Mouse (Mus musculus) forebrain, embryonic 14.5 days (tissue): ENCODE measurements around the gene 1700056E22Rik. TPM values are rescaled to one million over a fixed set of nuclear protein-coding genes. Genes with fewer than 3 reads are reported as not detected.

ENCODE experiments used
- ATAC-seq: fragments of 200-750 bp; cut with Nextera tagmentation; 2 replicates; pipeline ENCODE4 v1.8.0; 2017; ENCODE audit warnings: mild to moderate bottlenecking, moderate library complexity
- DNase-seq: peaks from one replicate; pipeline ENCODE4 v3.0.0-alpha.2; 2015; ENCODE audit warnings: low spot score
- H3K27ac ChIP-seq: fragments of 300-500 bp; sonication (generic); 2 replicates; pipeline ENCODE4 v1.5.1; 2014; ENCODE audit warnings: low read depth, mild to moderate bottlenecking, control low read depth, low read length, moderate library complexity
- H3K27me3 ChIP-seq: fragments of 300-500 bp; sonication (generic); replicated peaks from 2 replicates; pipeline ENCODE4 v1.6.1; 2014; ENCODE audit warnings: low read length, control low read depth, mixed read lengths; ENCODE audit not compliant: control insufficient read depth, insufficient read depth
- H3K36me3 ChIP-seq: fragments of 300-500 bp; sonication (generic); 2 replicates; pipeline ENCODE4 v1.6.1; 2014; ENCODE audit warnings: low read length, control low read depth; ENCODE audit not compliant: control insufficient read depth, insufficient read depth
- H3K4me1 ChIP-seq: fragments of 300-500 bp; sonication (generic); 2 replicates; pipeline ENCODE4 v1.6.1; 2014; ENCODE audit warnings: antibody characterized with exemption, low read length, control low read depth; ENCODE audit not compliant: control insufficient read depth, insufficient read depth
- H3K4me2 ChIP-seq: fragments of 300-500 bp; sonication (generic); 2 replicates; pipeline ENCODE4 v1.6.1; 2014; ENCODE audit warnings: mild to moderate bottlenecking, control low read depth, low read length
- H3K4me3 ChIP-seq: fragments of 300-500 bp; sonication (generic); 2 replicates; pipeline ENCODE4 v1.5.1; 2014; ENCODE audit warnings: low read depth, low read length, control low read depth
- H3K9ac ChIP-seq: fragments of 300-500 bp; sonication (generic); 2 replicates; pipeline ENCODE4 v1.6.1; 2014; ENCODE audit warnings: mild to moderate bottlenecking, low read length, control low read depth, moderate library complexity
- H3K9me3 ChIP-seq: fragments of 300-500 bp; sonication (generic); replicated peaks from 2 replicates; pipeline ENCODE4 v1.6.1; 2016; ENCODE audit warnings: low read length, control low read depth, mixed read lengths; ENCODE audit not compliant: control insufficient read depth
- WGBS: fragments of 180-500 bp; shearing (Covaris S2); extraction: QIAGEN DNeasy Blood & Tissue Kit; methylation state at CpG from one replicate; pipeline ENCODE4 v1.1.7; 2014; 5-methylcytosine and 5-hydroxymethylcytosine counted together
- polyA plus RNA-seq: library from polyadenylated mRNA; unstranded; fragments of >200 nt; fragmentation: Nextera tagmentation; extraction: Ambion mirVana; gene quantifications from 2 replicates; pipeline ENCODE4 v1.2.1, GENCODE M21; 2014

1700056E22Rik gene
- polyA plus RNA-seq, 1 experiment from 2014 or later = 0.72 TPM

GRCm38 (mm10) chr1:184066460-184067287 lies 32.6 kb upstream of the 1700056E22Rik start:
- 23% methylated on average over 11 of the region's 11 CpGs for WGBS
- Histone ChIP-seq H3K4me2 (peak overlapping the region; percentile 30; the same call in 1 of the 2 replicates), H3K4me3 (no peak overlapping the region), H3K27ac (peak overlapping the region; percentile 86), H3K27me3 (no peaks in the 10 kb centered on the region), H3K9ac (no peak overlapping the region), H3K36me3 (peaks cover 17% of the 10 kb centered on the region; the same call in 1 of the 2 replicates), H3K9me3 (no peaks in the 10 kb centered on the region), H3K4me1 (peaks cover 20% of the 10 kb centered on the region)
- DNase-seq (no peak), ATAC-seq (peak; percentile 76)

GRCm38 (mm10) chr1:184065589-184066361 lies 31.7 kb upstream of the 1700056E22Rik start:
- DNase-seq (peak; percentile 93), ATAC-seq (peak; percentile 90)
- no peak overlapping the region for H3K4me3 ChIP-seq
- no peaks in the 10 kb centered on the region for H3K9me3 ChIP-seq
- peak overlapping the region; percentile 26; the same call in 1 of the 2 replicates for H3K9ac ChIP-seq
- no peaks in the 10 kb centered on the region for H3K27me3 ChIP-seq
- peaks cover 9% of the 10 kb centered on the region; the same call in 1 of the 2 replicates for H3K36me3 ChIP-seq
- peak overlapping the region; percentile 30; the same call in 1 of the 2 replicates for H3K4me2 ChIP-seq
- peaks cover 20% of the 10 kb centered on the region for H3K4me1 ChIP-seq
- 23% methylated on average over 13 of the region's 13 CpGs for WGBS
- H3K27ac ChIP-seq = peak overlapping the region; percentile 86

- H3K27ac ChIP-seq = no peak overlapping the region
- H3K9me3 ChIP-seq = no peaks in the 10 kb centered on the region
- peaks cover 20% of the 10 kb centered on the region for H3K4me1 ChIP-seq
- H3K9ac ChIP-seq = no peak overlapping the region
- H3K4me3 ChIP-seq = no peak overlapping the region
- DNase-seq = no peak
- no peaks in the 10 kb centered on the region for H3K27me3 ChIP-seq
- 80% methylated on average over 7 of the region's 7 CpGs for whole genome bisulfite sequencing
- no peak for ATAC-seq
- H3K36me3 ChIP-seq = no peaks in the 10 kb centered on the region
- no peak overlapping the region for H3K4me2 ChIP-seq
These were observed 30.2 kb upstream of the 1700056E22Rik start for GRCm38 (mm10) chr1:184064306-184064705.

- Histone ChIP-seq H3K27me3 (no peaks in the 10 kb centered on the region), H3K4me1 (peaks cover 14% of the 10 kb centered on the region), H3K36me3 (no peaks in the 10 kb centered on the region), H3K9me3 (no peaks in the 10 kb centered on the region), H3K4me3 (no peak overlapping the region), H3K27ac (no peak overlapping the region), H3K4me2 (no peak overlapping the region), H3K9ac (no peak overlapping the region)
- DNase-seq = no peak
- no peak for ATAC-seq
- WGBS = 85% methylated on average over 1 of the region's 1 CpGs
These were observed 27.8 kb upstream of the 1700056E22Rik start for GRCm38 (mm10) chr1:184061901-184062300.

GRCm38 (mm10) chr1:184060828-184061734 lies 27.0 kb upstream of the 1700056E22Rik start:
- Histone ChIP-seq H3K27me3 (no peaks in the 10 kb centered on the region), H3K27ac (no peak overlapping the region), H3K4me2 (no peak overlapping the region), H3K36me3 (no peaks in the 10 kb centered on the region), H3K9ac (no peak overlapping the region), H3K4me3 (no peak overlapping the region), H3K9me3 (no peaks in the 10 kb centered on the region), H3K4me1 (peaks cover 8% of the 10 kb centered on the region)
- WGBS = 59% methylated on average over 4 of the region's 4 CpGs
- no peak for ATAC-seq
- no peak for DNase-seq

- ATAC-seq (peak; percentile 43; the same call in 1 of the 2 replicates), DNase-seq (peak; percentile 42)
- WGBS = 57% methylated on average over 9 of the region's 9 CpGs
These were observed 26.3 kb upstream of the 1700056E22Rik start for GRCm38 (mm10) chr1:184060381-184060780.

GRCm38 (mm10) chr1:184059814-184060213 lies 25.7 kb upstream of the 1700056E22Rik start:
- Histone ChIP-seq H3K4me2 (no peak overlapping the region), H3K9ac (no peak overlapping the region), H3K27ac (no peak overlapping the region), H3K4me3 (no peak overlapping the region), H3K36me3 (no peaks in the 10 kb centered on the region), H3K9me3 (no peaks in the 10 kb centered on the region), H3K27me3 (no peaks in the 10 kb centered on the region), H3K4me1 (no peaks in the 10 kb centered on the region)
- DNase-seq (no peak), ATAC-seq (no peak)
- WGBS = 95% methylated on average over 3 of the region's 3 CpGs

More at GRCm38 (mm10) chr1:184060381-184060780, 26.3 kb upstream of the 1700056E22Rik start:
- no peak overlapping the region for H3K9ac ChIP-seq
- H3K4me1 ChIP-seq = peaks cover 1% of the 10 kb centered on the region
- no peaks in the 10 kb centered on the region for H3K36me3 ChIP-seq
- no peak overlapping the region for H3K4me2 ChIP-seq
- no peak overlapping the region for H3K27ac ChIP-seq
- no peak overlapping the region for H3K4me3 ChIP-seq
- H3K27me3 ChIP-seq = no peaks in the 10 kb centered on the region
- H3K9me3 ChIP-seq = no peaks in the 10 kb centered on the region

GRCm38 (mm10) chr1:184058206-184058605 lies 24.1 kb upstream of the 1700056E22Rik start:
- no peak for DNase-seq
- H3K4me1 ChIP-seq = no peaks in the 10 kb centered on the region
- H3K27me3 ChIP-seq = no peaks in the 10 kb centered on the region
- H3K9ac ChIP-seq = no peak overlapping the region
- no peak overlapping the region for H3K4me3 ChIP-seq
- no peaks in the 10 kb centered on the region for H3K36me3 ChIP-seq
- 91% methylated on average over 8 of the region's 8 CpGs for WGBS
- no peak for ATAC-seq
- H3K9me3 ChIP-seq = no peaks in the 10 kb centered on the region
- H3K4me2 ChIP-seq = no peak overlapping the region
- no peak overlapping the region for H3K27ac ChIP-seq
